Mouse (Mus musculus) left cerebral cortex, adult 8-10 months (tissue): Measurements from ENCODE around the gene Rbks. TPM values are rescaled to one million over a fixed set of nuclear protein-coding genes. Genes with fewer than 3 reads are reported as not detected.
"Not testable (repeated sequence)": the region's sequence is repeated elsewhere in the genome, so short reads cannot be mapped to it uniquely, and the experiment has no call there.

Experiments used
- DNase-seq, 2 experiments: peaks; one replicate each; pipeline ENCODE4 v3.0.0; 2022; ENCODE audit warnings: low spot score in 2 of 2
- total RNA-seq, 4 experiments: library from RNA; stranded (reverse); gene quantifications; 2 replicates each; pipeline ENCODE4 v1.2.4; 2022

Gene Rbks
- total RNA-seq, 4 experiments from 2014 or later, result 4.1 to 5.8 (median 5.2) TPM

DNA sequence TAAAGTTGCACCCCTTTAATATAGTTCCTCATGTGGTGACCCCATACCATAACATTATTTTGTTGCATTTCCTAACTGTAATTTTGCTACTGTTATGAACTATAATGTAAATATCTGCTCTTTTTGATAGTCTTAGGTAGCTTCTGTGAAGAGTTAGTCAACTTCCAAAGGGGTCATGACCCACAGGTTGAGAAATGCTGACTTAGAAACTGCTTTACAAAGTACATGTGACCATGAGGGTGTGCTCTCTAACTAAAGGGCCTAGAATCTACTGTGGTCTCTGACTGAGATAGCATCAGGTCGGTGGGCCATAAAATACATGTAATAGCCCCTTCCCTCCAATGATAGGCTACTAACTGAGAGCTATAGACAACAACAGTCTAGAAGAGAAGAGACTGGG, 19.4 kb downstream of the Rbks start:
- DNase-seq, result no peak

GRCm38 (mm10) chr5:31673431-31673830, 24.0 kb downstream of the Rbks start:
- DNase-seq, result no peak

GRCm38 (mm10) chr5:31671137-31671536, 26.3 kb downstream of the Rbks start:
- no peak for DNase-seq

GRCm38 (mm10) chr5:31669984-31670383, 27.4 kb downstream of the Rbks start:
- DNase-seq, result no peak

- no peak for DNase-seq
These were observed 29.0 kb downstream of the Rbks start for GRCm38 (mm10) chr5:31668325-31668968.

- DNase-seq, result no peak
These were observed 31.3 kb downstream of the Rbks start for GRCm38 (mm10) chr5:31666176-31666575.

DNA sequence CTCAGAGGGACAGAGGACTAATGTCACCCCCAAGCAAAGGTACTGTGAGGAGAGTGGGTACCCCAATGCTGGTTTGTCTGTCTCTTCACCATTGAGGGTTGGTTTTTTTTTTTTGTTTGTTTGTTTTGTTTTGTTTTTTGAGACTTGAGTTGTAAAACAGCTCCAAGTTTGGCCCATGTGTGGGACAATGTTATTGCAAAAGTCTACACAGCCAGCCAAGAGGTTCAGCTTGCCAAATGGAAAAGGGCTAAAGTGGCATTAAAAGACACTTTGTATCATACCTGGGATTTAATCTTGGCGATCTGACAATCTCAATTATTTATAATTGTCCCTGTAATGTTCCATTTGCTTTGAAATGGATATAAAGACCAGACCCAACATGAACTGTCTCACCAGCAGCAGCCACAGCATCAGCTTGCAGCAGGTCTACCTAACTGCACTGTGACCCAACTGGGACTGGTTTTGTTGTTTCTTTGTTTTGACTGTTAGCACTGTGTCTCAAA, 41.7 kb downstream of the Rbks start:
- DNase-seq, result no peak

- DNase-seq, result no peak
These were observed 46.7 kb downstream of the Rbks start for GRCm38 (mm10) chr5:31650518-31651288.

GRCm38 (mm10) chr5:31647327-31647726, 50.1 kb downstream of the Rbks start:
- DNase-seq, result no peak

DNA sequence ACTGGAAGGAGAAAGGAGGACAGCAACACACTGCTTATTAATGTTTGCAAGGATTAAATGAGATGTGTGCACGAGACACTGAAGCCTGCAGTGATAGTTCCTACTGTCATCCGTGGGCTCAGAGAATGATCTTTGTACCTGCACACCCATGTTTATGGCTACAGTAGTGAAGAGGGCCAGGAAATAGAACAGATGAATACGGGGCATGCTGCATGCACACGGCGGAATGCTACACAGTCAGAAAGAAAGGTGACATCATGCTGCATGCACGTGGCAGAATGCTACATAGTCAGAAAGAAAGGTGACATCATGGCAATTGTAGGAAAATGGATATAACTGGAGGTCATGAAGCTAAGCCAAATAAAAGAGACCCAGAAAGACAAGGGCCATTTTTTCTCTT, 50.9 kb downstream of the Rbks start:
- DNase-seq, result no peak

- DNase-seq, result no peak
These were observed 51.6 kb downstream of the Rbks start for GRCm38 (mm10) chr5:31645798-31646197.

DNA sequence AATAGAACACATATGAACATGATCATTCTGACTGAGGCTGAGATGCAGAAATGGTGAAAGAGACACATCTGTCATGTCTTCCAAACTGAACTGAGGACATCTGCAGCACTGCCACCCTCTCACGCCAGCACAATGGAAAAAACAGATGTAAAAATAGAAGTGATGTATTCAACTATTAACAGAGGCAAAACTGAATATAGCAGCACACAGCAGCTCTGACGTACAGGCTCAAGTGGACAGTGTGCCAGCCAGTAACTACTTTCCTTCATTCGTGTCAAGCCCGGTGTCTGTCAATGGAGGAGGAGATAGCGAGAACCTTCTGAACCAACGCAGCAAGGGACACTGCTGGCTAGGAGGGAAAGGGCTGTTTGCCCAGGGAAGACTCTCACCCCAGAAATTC, 52.6 kb downstream of the Rbks start:
- no peak for DNase-seq

GRCm38 (mm10) chr5:31644272-31644671, 53.2 kb downstream of the Rbks start:
- DNase-seq, result no peak

GRCm38 (mm10) chr5:31642300-31642699, 55.1 kb downstream of the Rbks start:
- DNase-seq, result no peak

- DNase-seq, result no peak
These were observed 56.9 kb downstream of the Rbks start for GRCm38 (mm10) chr5:31640542-31640941.

DNA sequence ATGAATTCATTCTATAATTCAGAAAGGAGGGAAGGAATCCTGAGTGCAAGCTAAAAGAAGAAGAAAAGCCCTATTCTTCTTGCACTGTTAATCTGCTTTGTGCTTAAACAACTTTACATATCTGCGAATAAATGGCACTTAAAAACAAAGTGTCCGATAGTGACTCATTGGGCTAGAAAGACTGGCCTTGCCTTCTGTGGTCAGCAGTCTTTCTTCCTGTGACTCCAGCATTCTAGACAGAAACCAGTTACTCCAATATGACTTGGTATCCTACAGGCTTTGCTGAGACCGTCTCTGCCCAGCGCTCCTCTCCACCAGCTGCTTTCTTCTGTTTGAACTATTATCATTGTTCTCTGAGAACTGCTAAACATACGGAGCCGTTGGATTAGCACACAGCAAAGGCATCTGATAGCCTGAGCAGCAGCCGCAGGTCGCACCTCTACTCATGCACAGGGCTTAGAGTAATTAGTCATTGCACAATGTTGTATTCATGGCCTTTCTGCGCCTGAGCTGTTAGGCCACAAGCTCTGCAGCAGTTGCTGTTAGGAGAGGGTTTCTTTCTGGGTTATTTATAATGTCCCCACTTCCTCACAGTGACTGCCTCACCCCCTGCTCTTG, 60.7 kb downstream of the Rbks start:
- no peak for DNase-seq

GRCm38 (mm10) chr5:31634679-31635078, 62.7 kb downstream of the Rbks start:
- DNase-seq, result no peak

DNA sequence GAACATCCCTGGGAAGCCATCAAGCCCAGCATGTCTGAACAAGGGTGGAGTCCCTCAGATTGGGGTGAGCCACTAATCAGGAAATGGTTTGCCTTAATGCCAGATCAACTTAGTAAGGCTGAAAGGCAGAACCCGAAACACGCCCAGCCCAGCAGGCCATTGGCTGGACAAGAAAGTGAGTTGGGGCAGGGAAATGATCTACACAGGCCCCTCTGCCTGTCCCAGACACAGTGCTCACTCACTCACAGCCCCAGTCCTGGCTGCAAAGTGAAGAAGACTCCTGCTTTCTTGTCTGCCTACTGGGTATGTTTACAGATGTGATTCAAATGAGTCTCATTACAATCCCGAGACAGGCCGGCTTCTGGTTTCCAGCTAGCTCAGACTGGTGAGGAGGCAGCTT, 63.3 kb downstream of the Rbks start:
- DNase-seq, result no peak

DNA sequence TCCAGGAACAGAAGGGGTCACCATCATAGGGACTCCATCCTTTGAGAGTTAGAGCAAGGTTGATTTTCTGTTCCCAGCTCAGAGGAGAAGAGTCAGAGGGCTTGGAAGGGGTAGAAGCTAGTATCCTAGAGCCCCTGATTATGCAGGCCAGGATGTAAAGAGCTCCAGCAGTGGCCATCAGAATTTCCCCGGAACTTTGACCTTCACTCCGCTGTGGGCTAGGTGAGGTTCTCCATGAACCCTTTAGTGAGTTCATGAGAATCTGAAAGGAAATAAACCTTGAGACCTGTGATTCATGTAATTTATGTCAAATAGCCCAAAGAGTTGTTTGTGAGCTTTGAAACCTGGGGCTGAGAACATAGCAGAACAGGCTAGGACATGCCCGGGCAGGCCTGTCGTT, 66.3 kb downstream of the Rbks start:
- not testable (repeated sequence) for DNase-seq

DNA sequence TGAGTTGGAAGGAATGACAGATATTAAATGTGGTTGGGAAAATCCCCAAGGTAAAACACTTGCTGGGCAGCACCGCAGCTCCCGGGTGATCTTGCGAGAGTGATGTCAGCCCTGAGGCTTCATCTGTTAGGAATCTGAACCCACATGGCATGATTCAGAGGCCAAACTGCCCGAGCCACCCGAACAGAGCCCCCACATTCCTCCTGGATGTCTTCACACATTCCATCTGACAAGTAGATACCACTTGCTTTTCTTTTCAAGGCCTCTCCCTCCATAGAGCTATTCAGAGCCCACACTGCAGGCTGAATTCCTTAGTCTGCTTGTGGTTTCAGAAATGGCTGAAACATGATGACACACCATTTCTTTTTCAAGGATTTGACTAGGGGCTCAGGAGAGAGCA, 67.4 kb downstream of the Rbks start:
- no peak for DNase-seq

- DNase-seq, result no peak
These were observed 68.9 kb downstream of the Rbks start for GRCm38 (mm10) chr5:31628555-31628954.
